Mouse (Mus musculus): ENCODE measurements at regions not wholly inside any gene's neighbourhood (a gene's known extent, or its start where the extent isn't known, plus 50 kb on each side); places are given as distances from the start of the nearest gene placed in this dataset.

DNA sequence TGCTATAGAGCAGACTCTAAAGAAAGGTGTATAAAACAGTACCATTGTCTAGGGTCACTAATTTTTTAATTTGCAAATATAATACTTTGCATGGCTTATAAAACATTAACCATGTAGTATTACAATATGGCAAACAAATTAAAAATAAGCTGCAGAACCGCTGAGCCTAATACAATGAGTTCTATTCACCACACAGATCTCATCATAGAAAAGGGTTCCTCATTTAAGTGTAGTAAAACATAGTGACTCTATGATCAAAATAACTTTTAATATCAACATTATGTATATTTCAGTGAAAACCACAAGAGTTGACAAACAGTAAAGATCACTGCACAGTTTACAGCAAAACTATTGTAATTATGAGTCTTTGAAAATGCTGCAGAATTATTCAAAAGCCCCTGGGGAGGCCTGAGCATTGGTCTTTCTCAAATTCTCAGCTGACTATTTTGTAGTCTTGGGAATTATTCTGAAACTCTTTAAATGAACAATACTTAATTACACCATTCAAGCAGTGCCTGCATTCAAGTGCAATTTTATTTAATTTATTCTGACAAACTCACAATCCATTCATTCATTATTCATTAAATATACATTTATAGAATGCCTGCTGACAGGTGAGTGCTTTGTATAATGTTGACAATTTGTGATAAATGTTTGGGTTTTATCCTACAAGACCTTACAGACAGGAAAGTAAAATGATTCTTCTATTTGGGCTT, 60.3 kb downstream of the Pcdh20 start:
- no peak overlapping the region for H3K9ac ChIP-seq (ENCODE audit: low read depth, low read length, severe bottlenecking)
- 77% methylated on average over 1 of the region's 1 CpGs for WGBS
- TF ChIP-seq POLR2A (IDR thresholded peaks at IDR 0.05; ENCODE audit: borderline replicate concordance, extremely low read depth, insufficient read depth, insufficient read length), result no peak
- H3K36me3 ChIP-seq (ENCODE audit: control insufficient read depth, insufficient read depth, low read length), result no peaks in the 10 kb centered on the region
- no peaks in the 10 kb centered on the region for H3K27me3 ChIP-seq (ENCODE audit: control insufficient read depth, insufficient read depth, low read length)
- DNase-seq (ENCODE audit: low spot score) (no peak), ATAC-seq (ENCODE audit: low FRiP score, low read depth) (no peak)
- no peak overlapping the region for H3K27ac ChIP-seq (replicated peaks; ENCODE audit: low read depth, low read length)
- H3K4me1 ChIP-seq (ENCODE audit: control insufficient read depth, insufficient read depth, low read length), result no peaks in the 10 kb centered on the region
- no peaks in the 10 kb centered on the region for H3K9me3 ChIP-seq (ENCODE audit: control insufficient read depth, low read length)
- no peak overlapping the region for H3K4me2 ChIP-seq (replicated peaks; ENCODE audit: low read depth, low read length, severe bottlenecking)
- H3K4me3 ChIP-seq (replicated peaks; ENCODE audit: low read length), result no peak overlapping the region

DNA sequence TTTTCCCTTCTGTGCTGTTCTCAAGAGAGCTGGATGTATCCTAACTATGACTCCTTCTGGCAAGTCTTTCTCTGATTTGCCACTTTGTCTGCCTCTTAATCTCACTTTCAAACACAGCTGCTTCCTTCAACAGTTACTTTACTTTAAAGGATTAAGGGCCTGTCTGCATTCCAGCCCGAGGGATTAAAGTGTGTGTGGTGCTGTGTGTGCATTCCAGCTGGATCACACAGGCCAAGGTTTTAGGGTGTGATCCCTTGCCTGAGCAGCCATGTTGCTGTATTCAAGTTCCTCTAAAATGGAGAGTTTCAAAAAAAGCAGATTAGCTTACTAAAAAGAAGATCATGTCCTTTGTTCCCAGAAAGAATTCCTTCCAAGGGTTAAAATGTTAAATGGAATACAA, 71.9 kb downstream of the Pcdh20 start:
- Histone ChIP-seq H3K4me3 (replicated peaks; ENCODE audit: low read length) (no peak overlapping the region), H3K4me1 (ENCODE audit: control insufficient read depth, insufficient read depth, low read length) (no peaks in the 10 kb centered on the region), H3K9ac (ENCODE audit: low read depth, low read length, severe bottlenecking) (no peak overlapping the region), H3K9me3 (ENCODE audit: control insufficient read depth, low read length) (no peaks in the 10 kb centered on the region), H3K27me3 (ENCODE audit: control insufficient read depth, insufficient read depth, low read length) (no peaks in the 10 kb centered on the region), H3K4me2 (replicated peaks; ENCODE audit: low read depth, low read length, severe bottlenecking) (no peak overlapping the region), H3K36me3 (ENCODE audit: control insufficient read depth, insufficient read depth, low read length) (no peaks in the 10 kb centered on the region), H3K27ac (replicated peaks; ENCODE audit: low read depth, low read length) (no peak overlapping the region)
- ATAC-seq (ENCODE audit: low FRiP score, low read depth) (no peak), DNase-seq (ENCODE audit: low spot score) (no peak)
- TF ChIP-seq POLR2A (IDR thresholded peaks at IDR 0.05; ENCODE audit: borderline replicate concordance, extremely low read depth, insufficient read depth, insufficient read length), result no peak
- 23% methylated on average over 1 of the region's 1 CpGs for WGBS

DNA sequence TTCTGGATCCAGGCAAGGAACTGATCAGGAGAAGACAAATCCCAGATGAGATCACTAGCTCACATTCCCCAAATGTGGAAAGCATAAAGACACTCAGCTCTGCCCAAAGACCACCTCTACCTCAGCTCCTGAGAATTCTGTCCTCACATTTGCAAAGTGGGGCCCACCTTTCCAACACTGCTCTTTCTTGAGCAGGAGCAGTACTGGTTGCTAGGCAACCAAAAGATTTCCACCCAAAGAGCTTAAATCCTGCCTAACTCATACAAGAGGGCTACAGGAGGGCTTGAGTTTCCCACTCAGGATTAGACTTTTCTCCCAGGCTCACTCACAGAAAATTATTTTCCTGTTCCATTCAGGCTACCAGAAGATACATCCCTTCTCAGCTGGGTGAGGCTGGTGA, 74.0 kb downstream of the Pcdh20 start:
- no peak for TF ChIP-seq POLR2A (IDR thresholded peaks at IDR 0.05; ENCODE audit: borderline replicate concordance, extremely low read depth, insufficient read depth, insufficient read length)
- Histone ChIP-seq H3K27me3 (ENCODE audit: control insufficient read depth, insufficient read depth, low read length) (no peaks in the 10 kb centered on the region), H3K9me3 (ENCODE audit: control insufficient read depth, low read length) (no peaks in the 10 kb centered on the region), H3K9ac (ENCODE audit: low read depth, low read length, severe bottlenecking) (no peak overlapping the region), H3K4me2 (replicated peaks; ENCODE audit: low read depth, low read length, severe bottlenecking) (no peak overlapping the region), H3K36me3 (ENCODE audit: control insufficient read depth, insufficient read depth, low read length) (no peaks in the 10 kb centered on the region), H3K27ac (replicated peaks; ENCODE audit: low read depth, low read length) (no peak overlapping the region), H3K4me1 (ENCODE audit: control insufficient read depth, insufficient read depth, low read length) (no peaks in the 10 kb centered on the region), H3K4me3 (replicated peaks; ENCODE audit: low read length) (no peak overlapping the region)
- ATAC-seq (ENCODE audit: low FRiP score, low read depth) (no peak), DNase-seq (ENCODE audit: low spot score) (peak; percentile 37)

DNA sequence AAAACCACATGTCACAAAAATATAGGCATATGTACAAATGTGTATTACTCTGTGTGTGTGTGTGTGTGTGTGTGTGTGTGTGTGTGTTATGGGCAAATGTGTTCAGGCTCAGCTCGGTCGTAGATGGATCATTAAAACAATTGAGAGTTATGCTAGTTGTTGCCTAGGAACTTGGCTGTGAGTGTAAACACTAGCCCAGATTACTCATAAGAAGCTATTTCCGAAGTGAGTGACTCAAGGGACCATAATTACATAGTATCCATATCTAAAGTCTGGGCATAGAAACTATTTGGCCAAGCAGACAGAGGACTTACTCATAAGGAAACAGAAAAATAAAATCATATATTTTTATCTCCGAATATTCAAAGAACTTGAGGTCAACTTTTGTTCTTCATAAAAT, 76.2 kb downstream of the Pcdh20 start:
- Histone ChIP-seq H3K4me1 (ENCODE audit: control insufficient read depth, insufficient read depth, low read length) (no peaks in the 10 kb centered on the region), H3K36me3 (ENCODE audit: control insufficient read depth, insufficient read depth, low read length) (no peaks in the 10 kb centered on the region), H3K4me3 (replicated peaks; ENCODE audit: low read length) (no peak overlapping the region), H3K9me3 (ENCODE audit: control insufficient read depth, low read length) (no peaks in the 10 kb centered on the region), H3K27ac (replicated peaks; ENCODE audit: low read depth, low read length) (no peak overlapping the region), H3K27me3 (ENCODE audit: control insufficient read depth, insufficient read depth, low read length) (no peaks in the 10 kb centered on the region), H3K4me2 (replicated peaks; ENCODE audit: low read depth, low read length, severe bottlenecking) (no peak overlapping the region), H3K9ac (ENCODE audit: low read depth, low read length, severe bottlenecking) (no peak overlapping the region)
- peak; percentile 29 for DNase-seq (ENCODE audit: low spot score)
- no peak for TF ChIP-seq POLR2A (IDR thresholded peaks at IDR 0.05; ENCODE audit: borderline replicate concordance, extremely low read depth, insufficient read depth, insufficient read length)
- 66% methylated on average over 4 of the region's 4 CpGs for WGBS
- ATAC-seq (ENCODE audit: low FRiP score, low read depth), result no peak

DNA sequence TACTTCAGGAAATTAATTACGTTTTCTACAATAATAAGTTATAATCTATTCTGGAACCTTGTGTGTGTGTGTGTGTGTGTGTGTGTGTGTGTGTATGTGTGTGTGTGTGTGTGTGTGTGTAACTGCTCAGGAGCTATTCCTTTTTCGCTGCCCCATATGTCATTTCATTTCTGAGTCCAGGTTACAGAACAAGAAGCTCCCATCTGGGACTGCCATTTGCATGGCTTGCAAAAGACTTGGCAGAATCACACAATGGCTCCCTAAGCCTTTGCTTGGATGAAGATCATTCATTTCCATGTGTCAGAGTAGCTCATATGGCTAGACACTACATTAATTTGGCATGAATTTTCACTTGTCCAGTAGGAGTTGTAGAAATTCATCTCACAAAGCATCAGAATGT, 86.6 kb downstream of the Pcdh20 start:
- no peak for ATAC-seq (ENCODE audit: low FRiP score, low read depth)
- no peaks in the 10 kb centered on the region for H3K4me1 ChIP-seq (ENCODE audit: control insufficient read depth, insufficient read depth, low read length)
- H3K27ac ChIP-seq (replicated peaks; ENCODE audit: low read depth, low read length), result no peak overlapping the region
- H3K9me3 ChIP-seq (ENCODE audit: control insufficient read depth, low read length), result no peaks in the 10 kb centered on the region
- H3K9ac ChIP-seq (ENCODE audit: low read depth, low read length, severe bottlenecking), result no peak overlapping the region
- no peak for DNase-seq (ENCODE audit: low spot score)
- no peak overlapping the region for H3K4me2 ChIP-seq (replicated peaks; ENCODE audit: low read depth, low read length, severe bottlenecking)
- WGBS, result 88% methylated on average over 2 of the region's 2 CpGs
- no peaks in the 10 kb centered on the region for H3K27me3 ChIP-seq (ENCODE audit: control insufficient read depth, insufficient read depth, low read length)
- no peak for TF ChIP-seq POLR2A (IDR thresholded peaks at IDR 0.05; ENCODE audit: borderline replicate concordance, extremely low read depth, insufficient read depth, insufficient read length)
- no peak overlapping the region for H3K4me3 ChIP-seq (replicated peaks; ENCODE audit: low read length)
- no peaks in the 10 kb centered on the region for H3K36me3 ChIP-seq (ENCODE audit: control insufficient read depth, insufficient read depth, low read length)

DNA sequence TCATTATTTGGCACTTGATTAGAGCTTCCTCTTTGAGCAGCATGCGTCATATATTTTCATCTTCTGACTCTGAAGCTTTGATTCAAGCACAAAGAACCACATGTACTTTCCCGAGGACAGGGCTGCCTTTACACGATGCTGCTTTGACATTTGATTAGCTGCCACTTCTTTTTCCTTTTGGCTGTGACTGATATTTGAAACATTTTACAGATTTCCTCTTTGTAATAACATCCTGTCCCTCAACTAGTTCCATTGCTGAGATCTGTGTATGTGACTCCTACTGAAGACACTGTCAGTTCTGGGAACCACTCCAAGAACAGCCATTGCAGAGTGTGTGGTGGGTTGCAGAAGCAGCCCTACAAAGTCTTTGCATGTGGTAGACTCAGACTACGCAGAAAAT, 124.0 kb downstream of the Pcdh20 start:
- 52% methylated on average over 4 of the region's 4 CpGs for WGBS
- no peak for TF ChIP-seq POLR2A (IDR thresholded peaks at IDR 0.05; ENCODE audit: borderline replicate concordance, extremely low read depth, insufficient read depth, insufficient read length)
- no peak overlapping the region for H3K27ac ChIP-seq (replicated peaks; ENCODE audit: low read depth, low read length)
- no peaks in the 10 kb centered on the region for H3K27me3 ChIP-seq (ENCODE audit: control insufficient read depth, insufficient read depth, low read length)
- DNase-seq (ENCODE audit: low spot score) (peak; percentile 18), ATAC-seq (ENCODE audit: low FRiP score, low read depth) (no peak)
- no peak overlapping the region for H3K4me3 ChIP-seq (replicated peaks; ENCODE audit: low read length)
- no peaks in the 10 kb centered on the region for H3K4me1 ChIP-seq (ENCODE audit: control insufficient read depth, insufficient read depth, low read length)
- H3K9ac ChIP-seq (ENCODE audit: low read depth, low read length, severe bottlenecking), result no peak overlapping the region
- H3K9me3 ChIP-seq (ENCODE audit: control insufficient read depth, low read length), result no peaks in the 10 kb centered on the region
- H3K4me2 ChIP-seq (replicated peaks; ENCODE audit: low read depth, low read length, severe bottlenecking), result no peak overlapping the region
- no peaks in the 10 kb centered on the region for H3K36me3 ChIP-seq (ENCODE audit: control insufficient read depth, insufficient read depth, low read length)
